Mouse (Mus musculus): ENCODE measurements around the gene Slc16a2. TPM values are rescaled to one million over a fixed set of nuclear protein-coding genes. Genes with fewer than 3 reads are reported as not detected.

The Slc16a2 gene
- polyA plus RNA-seq, 1 experiment from 2014 or later, result 3.5 TPM

DNA sequence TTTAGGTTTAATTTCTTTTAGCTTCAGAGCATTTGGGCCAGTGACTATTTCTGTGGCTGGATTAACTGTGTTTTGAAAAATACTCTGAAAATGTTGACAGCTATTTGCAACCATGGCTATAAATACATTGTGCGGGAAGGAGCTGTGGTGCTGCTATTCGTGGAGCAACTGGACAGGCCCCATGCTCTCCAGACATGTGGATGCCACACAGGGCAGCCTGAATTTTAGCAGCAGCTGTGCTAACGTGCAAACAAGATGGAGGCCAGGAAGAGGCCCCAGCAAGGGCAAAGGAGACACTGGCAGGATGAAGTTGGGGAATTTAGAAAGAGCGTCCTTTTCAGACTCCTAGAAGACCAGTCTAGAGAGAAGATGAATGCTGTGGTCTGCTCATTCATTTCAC lies 15.4 kb downstream of the Slc16a2 start:
- H3K9ac ChIP-seq, result no peak overlapping the region
- 53% methylated on average over 4 of the region's 4 CpGs for WGBS (ENCODE audit: insufficient replicate concordance)
- H3K27me3 ChIP-seq, result peaks cover 24% of the 10 kb centered on the region; the same call in 1 of the 2 replicates
- H3K4me2 ChIP-seq, result no peak overlapping the region
- H3K36me3 ChIP-seq, result no peaks in the 10 kb centered on the region
- no peak overlapping the region for H3K4me3 ChIP-seq (replicated peaks)
- DNase-seq (no peak), ATAC-seq (ENCODE audit: low read depth) (no peak)
- no peaks in the 10 kb centered on the region for H3K9me3 ChIP-seq (replicated peaks)
- no peak overlapping the region for H3K27ac ChIP-seq
- no peaks in the 10 kb centered on the region for H3K4me1 ChIP-seq (replicated peaks)

DNA sequence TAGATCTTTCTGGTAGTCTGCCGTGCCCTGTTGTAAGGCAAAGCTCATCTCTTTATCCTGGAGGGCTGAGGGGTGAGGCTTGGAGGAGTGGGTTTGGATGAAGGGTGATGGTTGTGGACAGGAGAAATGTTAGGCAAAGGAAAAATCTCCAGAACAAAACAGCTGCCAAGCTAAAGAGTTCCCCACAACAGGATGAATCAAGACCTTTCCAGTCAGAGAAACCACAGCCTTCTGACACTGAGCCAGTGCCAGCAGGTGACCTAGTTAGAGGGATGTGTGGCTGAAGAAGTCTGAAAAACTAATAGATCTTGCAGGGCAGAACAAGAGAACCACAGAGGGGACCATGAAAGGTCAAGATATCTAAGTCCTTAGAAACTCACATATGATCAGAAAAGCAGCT lies 24.8 kb downstream of the Slc16a2 start:
- H3K4me1 ChIP-seq (replicated peaks), result no peaks in the 10 kb centered on the region
- no peaks in the 10 kb centered on the region for H3K36me3 ChIP-seq
- no peaks in the 10 kb centered on the region for H3K9me3 ChIP-seq (replicated peaks)
- ATAC-seq (ENCODE audit: low read depth) (no peak), DNase-seq (no peak)
- peaks cover 35% of the 10 kb centered on the region; the same call in 1 of the 2 replicates for H3K27me3 ChIP-seq
- 91% methylated on average over 1 of the region's 1 CpGs for WGBS (ENCODE audit: insufficient replicate concordance)
- H3K9ac ChIP-seq, result no peak overlapping the region
- no peak overlapping the region for H3K27ac ChIP-seq
- H3K4me3 ChIP-seq (replicated peaks), result no peak overlapping the region
- H3K4me2 ChIP-seq, result no peak overlapping the region

DNA sequence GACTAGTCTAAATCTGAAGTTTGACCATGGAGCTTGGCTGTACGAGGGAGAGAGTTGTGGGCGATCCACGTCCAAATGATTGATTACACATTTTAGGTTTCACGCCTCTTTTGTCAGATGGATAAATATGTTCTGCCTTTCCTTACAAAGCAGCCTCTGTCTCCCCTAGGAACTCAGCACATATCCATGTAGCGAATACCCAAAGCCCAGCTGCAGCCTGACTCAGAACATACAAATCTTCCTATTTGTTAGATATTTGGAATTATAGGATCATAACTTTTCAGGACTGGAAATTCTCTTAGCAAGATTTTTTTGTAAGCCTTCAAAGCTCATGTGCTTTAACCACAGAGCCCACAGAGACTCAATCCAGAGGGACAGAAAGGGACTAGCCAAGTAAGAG lies 26.3 kb downstream of the Slc16a2 start:
- no peaks in the 10 kb centered on the region for H3K9me3 ChIP-seq (replicated peaks)
- H3K27me3 ChIP-seq, result peaks cover 43% of the 10 kb centered on the region; the same call in 1 of the 2 replicates
- DNase-seq, result no peak
- H3K4me3 ChIP-seq (replicated peaks), result no peak overlapping the region
- 69% methylated on average over 5 of the region's 5 CpGs for WGBS (ENCODE audit: insufficient replicate concordance)
- no peak overlapping the region for H3K27ac ChIP-seq
- H3K9ac ChIP-seq, result no peak overlapping the region
- no peak overlapping the region for H3K4me2 ChIP-seq
- no peaks in the 10 kb centered on the region for H3K4me1 ChIP-seq (replicated peaks)
- H3K36me3 ChIP-seq, result no peaks in the 10 kb centered on the region
- no peak for ATAC-seq (ENCODE audit: low read depth)

DNA sequence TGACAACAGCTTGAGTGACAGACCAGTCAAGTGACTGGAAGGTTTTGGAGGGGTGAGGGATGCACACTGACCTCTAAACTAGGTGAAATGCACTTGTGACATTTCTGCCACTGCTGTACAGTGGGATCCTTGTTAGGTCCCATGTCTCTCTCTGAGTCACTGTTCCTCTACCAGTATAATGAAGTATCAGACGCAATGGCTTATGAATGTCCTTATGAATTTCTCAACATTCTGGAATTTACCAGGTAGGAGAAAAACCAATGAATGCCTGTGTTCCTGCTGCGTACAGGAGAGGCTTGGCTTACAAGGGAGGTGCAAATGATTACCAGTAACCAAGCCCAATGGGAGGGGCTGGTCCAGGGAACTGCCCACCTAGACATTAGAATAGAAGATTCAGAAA lies 30.5 kb downstream of the Slc16a2 start:
- Histone ChIP-seq H3K9me3 (replicated peaks) (no peaks in the 10 kb centered on the region), H3K9ac (no peak overlapping the region), H3K4me2 (no peak overlapping the region), H3K27me3 (peaks cover 24% of the 10 kb centered on the region), H3K27ac (no peak overlapping the region), H3K4me3 (replicated peaks) (no peak overlapping the region), H3K4me1 (replicated peaks) (no peaks in the 10 kb centered on the region), H3K36me3 (no peaks in the 10 kb centered on the region)
- 65% methylated on average over 2 of the region's 2 CpGs for WGBS (ENCODE audit: insufficient replicate concordance)
- no peak for DNase-seq
- no peak for ATAC-seq (ENCODE audit: low read depth)

DNA sequence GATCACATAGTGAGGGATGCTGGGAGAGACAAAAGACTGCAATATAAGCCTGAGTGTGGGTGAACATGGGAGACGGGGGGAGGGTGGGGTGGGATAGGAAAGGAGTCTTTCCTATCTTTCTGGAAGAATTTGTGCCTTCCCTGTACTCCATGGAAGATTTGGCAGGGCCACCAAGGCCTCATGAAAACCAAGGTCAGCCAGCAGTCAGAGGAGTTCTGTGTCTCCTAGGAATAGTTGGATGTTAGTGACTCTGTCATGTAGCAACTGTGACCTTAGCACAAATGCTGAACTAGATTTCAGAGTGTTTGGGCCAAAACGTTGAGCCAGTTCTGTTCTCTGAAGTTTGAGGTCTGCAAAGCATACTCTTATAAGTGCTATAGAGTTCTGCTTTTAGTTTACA lies 36.1 kb downstream of the Slc16a2 start:
- WGBS (ENCODE audit: insufficient replicate concordance), result 33% methylated on average over 2 of the region's 2 CpGs
- no peak overlapping the region for H3K27ac ChIP-seq
- H3K4me2 ChIP-seq, result no peak overlapping the region
- peaks cover 11% of the 10 kb centered on the region for H3K27me3 ChIP-seq
- no peaks in the 10 kb centered on the region for H3K9me3 ChIP-seq (replicated peaks)
- H3K36me3 ChIP-seq, result no peaks in the 10 kb centered on the region
- DNase-seq (no peak), ATAC-seq (ENCODE audit: low read depth) (no peak)
- H3K9ac ChIP-seq, result no peak overlapping the region
- H3K4me3 ChIP-seq (replicated peaks), result no peak overlapping the region
- H3K4me1 ChIP-seq (replicated peaks), result no peaks in the 10 kb centered on the region

DNA sequence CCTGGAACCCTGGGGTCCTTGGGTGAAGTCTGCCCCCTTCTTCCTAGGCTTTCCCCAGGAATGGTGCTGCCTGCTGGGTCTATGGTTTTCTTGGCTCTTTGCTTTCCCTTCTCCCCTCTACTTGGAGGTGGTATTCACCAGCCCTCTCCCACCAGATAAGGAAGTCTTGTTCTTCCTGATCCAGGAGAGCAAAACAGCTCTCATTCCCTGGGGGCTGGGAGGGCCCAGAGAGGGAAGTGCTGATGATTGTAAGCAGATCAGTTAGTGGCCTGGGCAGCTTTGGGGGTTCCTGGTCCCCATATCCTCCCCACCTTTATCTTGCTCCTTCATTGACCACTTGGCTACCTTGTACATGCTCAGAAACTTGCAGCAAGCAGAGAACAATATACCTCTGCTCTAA lies 45.4 kb downstream of the Slc16a2 start:
- no peak overlapping the region for H3K4me2 ChIP-seq
- H3K27ac ChIP-seq, result no peak overlapping the region
- H3K9me3 ChIP-seq (replicated peaks), result no peaks in the 10 kb centered on the region
- H3K27me3 ChIP-seq, result peaks cover 35% of the 10 kb centered on the region; the same call in 1 of the 2 replicates
- DNase-seq (no peak), ATAC-seq (ENCODE audit: low read depth) (no peak)
- H3K9ac ChIP-seq, result no peak overlapping the region
- no peaks in the 10 kb centered on the region for H3K36me3 ChIP-seq
- no peak overlapping the region for H3K4me3 ChIP-seq (replicated peaks)
- no peaks in the 10 kb centered on the region for H3K4me1 ChIP-seq (replicated peaks)

DNA sequence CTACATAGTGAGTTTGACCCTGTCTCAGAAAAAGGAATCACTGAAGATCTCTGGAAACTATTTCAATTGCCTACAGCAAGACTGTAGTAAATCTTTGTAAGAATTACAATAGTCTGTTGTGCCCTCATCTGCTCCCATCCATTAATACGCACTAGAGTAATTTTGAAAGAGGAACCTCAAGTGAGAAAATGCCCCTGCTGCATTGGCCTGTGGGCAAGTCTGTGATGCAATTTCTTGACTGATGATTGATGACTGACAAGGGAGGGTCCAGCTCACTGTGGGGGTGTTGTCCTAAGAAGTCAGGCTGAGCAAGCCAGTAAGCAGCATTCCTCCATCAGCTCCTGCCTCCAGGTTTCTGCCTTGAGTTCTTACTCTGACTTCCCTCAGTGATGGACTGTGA lies 75.6 kb downstream of the Slc16a2 start:
- Histone ChIP-seq H3K9ac (no peak overlapping the region), H3K4me1 (replicated peaks) (no peaks in the 10 kb centered on the region), H3K36me3 (no peaks in the 10 kb centered on the region), H3K9me3 (replicated peaks) (no peaks in the 10 kb centered on the region), H3K4me2 (no peak overlapping the region), H3K4me3 (replicated peaks) (no peak overlapping the region), H3K27me3 (peaks cover 35% of the 10 kb centered on the region; the same call in 1 of the 2 replicates), H3K27ac (no peak overlapping the region)
- 43% methylated on average over 1 of the region's 1 CpGs for WGBS (ENCODE audit: insufficient replicate concordance)
- ATAC-seq (ENCODE audit: low read depth) (no peak), DNase-seq (no peak)

DNA sequence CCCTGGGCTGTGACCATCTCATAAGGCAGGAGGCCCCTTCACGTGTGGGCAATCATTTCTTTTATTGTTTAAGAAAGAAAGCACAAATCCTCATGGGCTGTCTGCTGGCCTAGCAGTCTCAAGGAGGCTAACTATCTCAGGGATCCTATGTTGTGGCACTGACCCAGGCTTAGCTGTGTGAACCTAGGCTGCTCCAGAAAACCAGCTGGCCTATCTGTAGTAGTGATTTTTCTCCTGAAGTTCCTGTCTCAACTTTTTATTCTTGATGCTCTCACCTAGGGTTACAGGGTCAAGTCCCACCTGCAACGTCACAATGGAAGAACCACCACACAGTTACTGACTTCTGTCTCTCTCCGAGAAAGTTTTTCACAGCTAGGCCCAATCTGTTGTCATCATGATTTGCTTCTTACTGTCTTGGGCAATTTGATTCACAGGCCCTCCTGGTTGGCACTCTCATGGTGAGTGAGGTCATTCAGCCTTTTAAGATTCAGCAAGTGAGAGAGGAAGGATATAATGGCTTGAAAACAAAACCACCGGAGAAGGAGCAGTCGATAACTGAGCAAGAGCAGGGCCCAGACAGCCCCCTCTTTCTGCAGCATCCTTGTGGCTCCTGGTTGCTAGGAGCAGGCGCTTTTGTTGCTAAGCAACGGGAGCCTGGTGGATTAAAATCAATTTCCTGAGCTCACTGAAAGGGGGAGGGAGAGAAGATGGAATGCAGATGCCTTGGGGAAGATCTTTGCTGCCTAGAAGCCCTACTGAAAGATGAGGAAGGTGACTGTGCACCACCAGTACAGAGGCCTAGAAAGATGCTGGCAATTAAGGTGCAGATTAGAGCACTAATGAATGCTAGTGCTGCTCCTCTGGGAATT lies 77.4 kb downstream of the Slc16a2 start:
- Histone ChIP-seq H3K4me1 (replicated peaks) (no peaks in the 10 kb centered on the region), H3K36me3 (no peaks in the 10 kb centered on the region), H3K4me2 (no peak overlapping the region), H3K27me3 (peaks cover 46% of the 10 kb centered on the region; the same call in 1 of the 2 replicates), H3K4me3 (replicated peaks) (no peak overlapping the region), H3K9me3 (replicated peaks) (no peaks in the 10 kb centered on the region), H3K27ac (no peak overlapping the region), H3K9ac (no peak overlapping the region)
- 53% methylated on average over 7 of the region's 7 CpGs for WGBS (ENCODE audit: insufficient replicate concordance)
- DNase-seq, result no peak
- no peak for ATAC-seq (ENCODE audit: low read depth)

DNA sequence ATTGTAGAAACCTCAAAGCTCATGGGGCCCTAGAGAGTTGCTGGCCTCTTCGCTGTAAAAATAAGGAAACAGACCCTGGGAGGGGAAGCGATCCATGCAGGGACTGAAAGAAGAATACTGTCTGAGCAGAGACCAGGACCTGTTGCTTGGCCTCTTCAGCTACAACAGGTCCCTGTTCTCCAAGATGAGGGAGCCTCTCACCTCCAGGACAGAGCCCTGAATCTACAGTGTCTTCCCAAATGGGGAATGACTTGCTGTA lies 79.8 kb downstream of the Slc16a2 start:
- peaks cover 62% of the 10 kb centered on the region; the same call in 1 of the 2 replicates for H3K27me3 ChIP-seq
- 38% methylated on average over 2 of the region's 2 CpGs for WGBS (ENCODE audit: insufficient replicate concordance)

DNA sequence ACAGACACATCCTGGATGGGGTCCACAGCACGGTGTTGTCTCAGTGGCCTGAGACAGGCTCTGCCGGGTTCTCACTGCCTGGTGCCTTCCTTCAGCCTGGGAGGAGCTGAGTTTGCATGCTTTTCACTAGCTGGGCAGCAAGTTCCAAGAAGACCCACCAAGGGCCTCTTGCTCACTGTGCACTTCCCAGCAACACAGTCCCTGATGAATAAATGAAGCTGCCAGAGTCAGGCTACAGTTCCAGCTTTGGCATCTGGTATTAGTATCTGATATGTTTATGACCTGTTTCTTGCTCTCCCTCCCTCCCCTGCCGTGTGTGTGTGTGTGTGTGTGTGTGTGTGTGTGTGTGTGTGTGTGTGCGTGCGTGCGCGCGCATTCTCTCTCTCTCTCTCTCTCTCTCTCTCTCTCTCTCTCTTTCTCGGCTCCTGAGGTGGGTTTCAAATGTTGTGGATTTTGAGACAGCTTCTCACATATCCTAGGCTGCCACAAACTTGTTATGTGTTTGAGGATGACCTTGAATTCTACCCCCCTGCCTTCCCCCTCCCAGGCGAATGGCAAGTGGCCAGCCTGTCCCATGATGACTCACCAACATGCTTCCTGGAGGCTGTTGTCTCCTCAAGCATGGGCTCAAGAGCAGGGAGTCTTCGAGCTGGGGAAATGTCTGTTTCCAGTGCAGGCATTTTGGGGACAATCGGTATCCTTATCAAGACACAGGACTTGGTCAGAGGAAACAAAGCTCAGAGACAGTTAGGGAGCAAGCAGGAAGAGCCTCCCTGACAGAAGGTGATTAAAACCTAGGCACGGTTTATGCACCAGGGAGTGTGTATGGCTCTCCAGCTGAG lies 80.3 kb downstream of the Slc16a2 start:
- H3K9ac ChIP-seq, result no peak overlapping the region
- H3K4me3 ChIP-seq (replicated peaks), result no peak overlapping the region
- no peak overlapping the region for H3K4me2 ChIP-seq
- DNase-seq, result no peak
- H3K27me3 ChIP-seq, result peaks cover 57% of the 10 kb centered on the region; the same call in 1 of the 2 replicates
- WGBS (ENCODE audit: insufficient replicate concordance), result 18% methylated on average over 7 of the region's 13 CpGs
- H3K27ac ChIP-seq, result no peak overlapping the region
- H3K4me1 ChIP-seq (replicated peaks), result no peaks in the 10 kb centered on the region
- H3K36me3 ChIP-seq, result no peaks in the 10 kb centered on the region
- H3K9me3 ChIP-seq (replicated peaks), result no peaks in the 10 kb centered on the region
- no peak for ATAC-seq (ENCODE audit: low read depth)

More for the DNA sequence above, 79.8 kb downstream of the Slc16a2 start:
- H3K4me3 ChIP-seq (replicated peaks), result no peak overlapping the region
- H3K4me1 ChIP-seq (replicated peaks), result no peaks in the 10 kb centered on the region
- ATAC-seq (ENCODE audit: low read depth) (no peak), DNase-seq (no peak)
- H3K9me3 ChIP-seq (replicated peaks), result no peaks in the 10 kb centered on the region
- H3K36me3 ChIP-seq, result no peaks in the 10 kb centered on the region
- H3K27ac ChIP-seq, result no peak overlapping the region
- no peak overlapping the region for H3K4me2 ChIP-seq
- no peak overlapping the region for H3K9ac ChIP-seq

DNA sequence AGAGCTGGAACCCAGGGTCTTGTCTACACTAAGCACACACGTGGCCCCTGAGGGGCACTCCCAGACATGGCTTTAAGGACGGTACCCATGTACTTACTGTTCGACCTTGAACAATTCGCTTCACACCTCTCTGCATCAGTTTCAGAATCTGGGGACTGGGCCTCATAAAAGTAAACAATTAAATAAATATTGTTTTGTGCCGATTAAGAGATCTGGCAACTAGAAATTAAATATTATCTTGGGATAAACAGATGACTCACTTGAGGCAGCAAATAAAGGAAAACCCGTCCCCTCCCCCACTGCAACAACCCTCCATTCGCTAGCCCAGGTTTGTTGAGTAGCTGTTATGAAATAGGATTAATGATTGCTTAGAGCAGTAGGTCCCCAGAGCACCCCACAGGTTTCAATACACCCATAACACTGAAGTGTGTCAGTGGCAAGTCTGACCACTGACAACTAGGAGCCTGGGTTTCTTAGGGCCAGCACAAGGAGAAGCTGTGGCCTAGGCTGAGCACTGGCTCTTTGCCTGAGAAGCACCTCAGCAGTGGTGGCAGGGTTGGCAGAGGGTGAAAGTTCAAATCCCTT lies 87.7 kb downstream of the Slc16a2 start:
- 61% methylated on average over 7 of the region's 7 CpGs for WGBS (ENCODE audit: insufficient replicate concordance)
- no peak for DNase-seq
- no peaks in the 10 kb centered on the region for H3K4me1 ChIP-seq (replicated peaks)
- no peak overlapping the region for H3K9ac ChIP-seq
- H3K27ac ChIP-seq, result no peak overlapping the region; the same call in 1 of the 2 replicates
- H3K36me3 ChIP-seq, result no peaks in the 10 kb centered on the region
- no peak for ATAC-seq (ENCODE audit: low read depth)
- no peaks in the 10 kb centered on the region for H3K9me3 ChIP-seq (replicated peaks)
- H3K27me3 ChIP-seq, result peaks cover 47% of the 10 kb centered on the region; the same call in 1 of the 2 replicates
- H3K4me3 ChIP-seq (replicated peaks), result no peak overlapping the region
- no peak overlapping the region for H3K4me2 ChIP-seq
